Mouse (Mus musculus): Measurements from ENCODE around the gene Ercc4.

Gene Ercc4

DNA sequence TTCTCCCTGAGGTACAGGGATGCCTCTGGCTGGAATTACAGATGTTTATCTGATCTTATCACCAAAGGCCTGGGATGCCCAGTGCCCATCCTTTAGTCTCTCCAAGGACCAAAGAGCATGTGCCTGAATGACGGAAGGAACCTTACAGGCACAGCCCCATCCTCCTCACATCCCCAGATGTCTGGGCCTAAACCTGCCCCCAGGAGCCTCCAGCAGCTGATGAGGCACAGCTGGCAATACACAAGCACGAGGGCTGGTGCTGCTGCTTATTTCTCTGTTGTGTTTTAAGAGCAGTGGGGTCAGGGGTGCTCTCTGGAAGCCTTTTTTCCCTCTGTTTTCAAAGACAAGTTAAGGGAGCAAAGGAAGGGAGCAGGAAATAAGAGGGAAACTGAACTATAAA lies 89.7 kb downstream of the Ercc4 start:
- DNase-seq, result no peak

Measured in cerebellum, adult 8-10 months (tissue).